Mouse (Mus musculus) ES-CJ7 (cell line): ENCODE measurements at regions not wholly inside any gene's neighbourhood (a gene's known extent, or its start where the extent isn't known, plus 50 kb on each side); places are given as distances from the start of the nearest gene placed in this dataset.

ENCODE experiments used
- DNase-seq: peaks from one replicate; pipeline ENCODE4 v3.0.0; 2011; ENCODE audit warnings: low read depth, low spot score

- no peak for DNase-seq
Measured at GRCm38 (mm10) chr15:61599734-61600133, 676.9 kb upstream of the A1bg start.

GRCm38 (mm10) chr15:61596318-61596717, 673.5 kb upstream of the A1bg start:
- no peak for DNase-seq

DNA sequence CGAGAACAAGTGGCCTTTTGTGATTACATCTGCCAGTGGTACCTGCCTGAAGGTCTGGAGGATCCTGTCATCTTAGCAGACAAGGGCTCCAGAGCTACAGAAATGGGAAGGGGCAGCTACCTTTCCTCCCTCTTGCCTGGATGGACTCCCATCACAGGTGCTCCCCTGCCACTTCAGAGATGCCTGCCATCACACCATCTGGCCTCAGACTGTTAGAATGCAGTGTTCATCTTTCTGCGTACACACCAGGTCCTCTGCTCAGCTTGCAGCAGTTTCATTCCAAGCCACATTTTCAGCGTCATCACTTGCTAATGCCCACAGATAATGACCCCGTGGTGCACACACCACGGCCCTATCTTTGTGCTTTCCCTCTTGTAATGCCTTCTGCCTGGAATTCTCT, 666.1 kb upstream of the A1bg start:
- DNase-seq = no peak

GRCm38 (mm10) chr15:61582335-61582734, 659.5 kb upstream of the A1bg start:
- peak; percentile 2 for DNase-seq

DNA sequence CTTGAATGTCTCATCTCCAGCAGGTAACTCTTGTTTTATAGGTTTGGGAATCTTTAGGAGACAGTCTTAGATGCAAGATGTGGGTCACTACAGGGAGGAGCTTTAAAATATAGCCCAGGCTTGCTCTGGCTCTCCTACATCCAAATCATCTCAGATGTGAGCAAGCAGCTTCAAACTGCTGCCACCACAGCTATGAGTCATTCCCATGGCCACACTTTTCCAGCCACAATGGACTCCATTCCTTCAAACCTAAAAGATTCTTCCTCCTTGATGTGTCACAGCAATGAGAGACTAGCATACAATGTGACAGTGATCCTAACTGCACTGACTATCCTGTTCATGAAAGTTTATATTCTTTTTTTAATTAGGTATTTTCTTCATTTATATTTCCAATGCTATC, 640.5 kb upstream of the A1bg start:
- no peak for DNase-seq

GRCm38 (mm10) chr15:61562252-61562651, 639.4 kb upstream of the A1bg start:
- no peak for DNase-seq

DNA sequence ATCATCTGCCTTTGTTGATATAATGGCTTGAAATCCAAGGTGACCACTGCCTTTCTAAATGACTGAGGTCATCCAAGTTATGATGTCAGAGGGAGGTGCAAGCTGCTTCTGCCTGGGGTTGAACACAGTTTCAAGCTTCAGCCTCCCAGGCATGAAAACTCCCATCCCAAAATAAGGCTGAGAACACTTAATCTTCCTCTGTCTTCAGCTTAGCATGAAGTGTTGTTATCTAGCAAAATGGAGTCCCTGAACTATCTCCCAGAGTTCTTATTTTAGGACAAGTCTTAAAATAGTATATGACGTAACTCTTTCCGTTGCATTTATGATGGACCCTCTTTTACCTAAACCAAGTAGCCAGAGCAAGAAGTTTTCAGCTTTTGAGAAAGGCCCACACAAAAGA, 631.1 kb upstream of the A1bg start:
- DNase-seq = no peak

DNA sequence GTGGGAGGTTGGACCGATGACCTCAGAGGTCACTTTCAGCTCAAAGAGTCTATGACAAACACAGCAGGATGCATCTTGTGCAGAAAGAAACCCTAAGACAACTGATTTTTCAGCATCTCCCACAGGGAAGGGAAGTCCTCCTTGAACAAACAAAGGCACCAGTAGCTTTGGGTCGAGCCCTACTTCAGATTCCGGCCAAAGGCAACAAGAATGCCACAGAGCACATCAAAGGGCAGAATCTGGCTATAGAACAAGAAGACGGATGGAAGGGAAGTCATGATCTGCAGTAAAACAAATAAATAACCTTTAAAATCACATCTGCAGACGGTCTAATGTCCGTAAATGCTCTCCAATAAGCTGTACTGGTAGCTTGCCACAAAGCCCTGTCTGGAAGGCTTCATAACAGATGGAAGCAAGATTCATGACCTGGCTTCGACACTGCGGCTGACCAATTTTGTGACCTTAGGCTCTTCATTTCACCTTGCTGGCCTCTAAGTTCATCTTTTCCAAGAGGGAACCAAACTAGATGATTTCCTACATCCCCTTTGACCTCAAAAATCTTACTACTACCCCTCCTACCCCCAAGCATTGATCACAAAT, 630.4 kb upstream of the A1bg start:
- DNase-seq = no peak

DNA sequence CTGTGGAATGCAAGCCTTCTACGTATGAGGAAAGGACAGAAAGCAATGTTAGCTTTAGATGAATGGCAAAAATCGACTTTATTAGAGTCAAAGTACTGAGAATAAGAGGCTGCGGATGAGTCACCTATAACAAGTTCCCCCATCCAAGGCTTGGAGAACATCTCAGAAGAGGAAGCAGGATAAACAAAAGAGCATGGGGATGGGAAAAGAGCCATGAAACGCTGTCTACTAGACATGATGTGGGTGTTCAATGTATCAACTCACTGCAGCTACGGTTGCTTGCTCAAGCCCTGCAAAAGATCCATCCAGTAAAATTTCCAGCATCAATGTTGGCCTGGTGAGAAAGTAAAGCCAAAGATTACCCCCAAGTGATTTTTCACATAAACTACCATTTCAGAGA, 628.4 kb upstream of the A1bg start:
- no peak for DNase-seq

DNA sequence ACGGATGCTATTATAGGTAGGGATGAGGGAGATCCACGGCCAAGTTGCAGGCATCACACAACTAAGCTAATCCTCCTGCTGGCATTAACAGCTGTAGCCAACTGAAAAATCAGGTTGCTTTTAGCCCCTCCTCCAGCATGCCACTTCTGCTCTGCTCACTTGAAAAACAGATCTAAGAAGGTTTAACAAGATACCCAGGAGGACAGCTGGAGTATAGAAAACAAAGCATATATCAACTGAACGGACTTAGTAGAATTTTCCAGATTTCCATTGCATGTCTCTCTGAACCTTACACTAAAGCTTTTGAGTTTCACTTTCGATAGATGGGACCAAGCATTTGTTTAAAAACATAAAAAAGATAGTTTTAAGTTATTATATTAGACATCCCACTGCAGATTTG, 625.6 kb upstream of the A1bg start:
- DNase-seq = no peak

DNA sequence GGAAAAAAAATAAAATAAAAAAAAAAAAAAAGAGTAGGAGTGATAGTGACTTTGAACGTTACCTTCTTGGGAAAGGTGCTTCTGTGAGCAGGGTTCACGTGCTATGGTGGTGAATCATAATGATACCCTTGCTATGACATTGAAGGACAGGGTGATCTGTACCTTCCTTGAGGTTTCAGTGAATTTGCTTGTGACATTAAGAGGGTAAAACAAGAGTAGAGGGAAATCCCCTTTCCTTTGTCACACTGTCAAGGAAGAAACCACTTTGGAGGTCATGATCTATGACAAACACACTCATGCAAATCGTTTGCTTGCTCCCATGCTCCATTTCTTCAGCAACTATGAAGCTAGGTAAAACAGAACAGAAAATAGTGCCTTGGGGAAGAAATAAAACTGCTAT, 623.8 kb upstream of the A1bg start:
- DNase-seq = no peak

DNA sequence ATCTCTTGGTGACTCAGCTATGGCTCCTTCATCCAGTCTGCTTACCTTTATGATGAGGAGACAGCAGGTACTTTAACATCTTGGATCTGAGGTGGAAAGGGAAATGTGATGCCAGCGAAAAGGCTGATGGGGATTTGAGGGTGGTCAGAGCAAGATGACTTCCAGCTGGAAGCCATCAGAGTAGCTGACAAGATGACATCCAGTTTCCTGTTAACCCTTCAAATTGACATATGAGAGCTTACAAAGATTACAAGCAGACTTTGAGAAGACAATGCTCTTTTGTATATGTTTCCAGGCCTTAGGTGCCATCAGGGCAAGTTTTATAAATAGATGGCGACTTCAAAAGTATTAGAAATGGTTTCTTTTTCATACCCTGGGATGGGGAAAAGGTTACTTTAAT, 621.3 kb upstream of the A1bg start:
- no peak for DNase-seq

GRCm38 (mm10) chr15:61541643-61542042, 618.8 kb upstream of the A1bg start:
- no peak for DNase-seq

DNA sequence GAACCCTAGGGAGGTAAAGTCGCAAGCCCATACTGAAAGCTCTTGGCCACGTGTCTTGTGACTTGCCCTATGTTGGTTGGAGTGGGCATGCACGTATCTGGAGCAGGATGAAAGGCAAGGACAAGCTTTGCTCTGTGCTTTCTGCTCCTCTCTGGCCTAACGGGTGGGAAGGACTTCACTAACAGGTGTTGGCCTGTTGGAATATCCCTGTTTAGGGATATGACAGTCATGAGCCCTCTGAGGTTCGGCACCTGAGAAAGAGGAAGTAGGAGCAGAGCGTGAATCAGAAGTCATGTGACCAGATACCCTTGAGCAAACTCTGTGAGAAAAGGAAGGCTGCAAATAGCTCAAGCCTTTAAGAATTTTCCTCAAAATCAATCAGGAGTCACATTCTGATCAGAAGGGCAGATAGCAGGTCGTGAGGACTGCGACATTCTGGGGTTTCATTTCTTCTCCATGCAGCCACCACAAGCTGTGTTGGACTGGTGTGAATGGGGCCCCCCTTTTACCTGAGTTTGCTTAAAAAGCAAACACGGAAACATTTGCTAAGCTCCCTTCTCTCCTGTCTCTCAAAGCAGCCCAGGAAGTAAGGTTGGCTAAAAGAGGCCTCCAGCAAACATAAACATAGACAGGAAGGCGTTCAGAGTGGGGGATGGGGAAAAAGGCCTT, 618.1 kb upstream of the A1bg start:
- no peak for DNase-seq

DNA sequence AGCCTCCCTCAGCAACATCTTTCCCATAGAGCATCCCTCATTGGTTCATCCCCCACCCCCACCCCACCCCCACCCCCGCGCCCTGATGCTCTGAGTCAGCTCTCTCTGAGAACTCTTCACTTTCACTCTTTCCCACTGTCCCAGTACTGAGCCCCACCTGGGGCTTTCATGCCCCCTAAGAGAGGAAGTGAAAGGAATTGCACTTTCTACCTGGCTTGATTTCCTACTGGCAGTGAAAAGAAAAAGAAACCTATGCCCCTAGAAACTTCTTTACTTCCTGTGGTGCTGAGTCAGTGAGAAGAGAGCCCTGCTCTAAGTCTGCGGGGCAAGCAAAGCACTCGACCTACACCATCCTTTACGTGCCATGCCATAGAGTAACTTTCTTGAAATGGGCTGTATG, 616.1 kb upstream of the A1bg start:
- no peak for DNase-seq

DNA sequence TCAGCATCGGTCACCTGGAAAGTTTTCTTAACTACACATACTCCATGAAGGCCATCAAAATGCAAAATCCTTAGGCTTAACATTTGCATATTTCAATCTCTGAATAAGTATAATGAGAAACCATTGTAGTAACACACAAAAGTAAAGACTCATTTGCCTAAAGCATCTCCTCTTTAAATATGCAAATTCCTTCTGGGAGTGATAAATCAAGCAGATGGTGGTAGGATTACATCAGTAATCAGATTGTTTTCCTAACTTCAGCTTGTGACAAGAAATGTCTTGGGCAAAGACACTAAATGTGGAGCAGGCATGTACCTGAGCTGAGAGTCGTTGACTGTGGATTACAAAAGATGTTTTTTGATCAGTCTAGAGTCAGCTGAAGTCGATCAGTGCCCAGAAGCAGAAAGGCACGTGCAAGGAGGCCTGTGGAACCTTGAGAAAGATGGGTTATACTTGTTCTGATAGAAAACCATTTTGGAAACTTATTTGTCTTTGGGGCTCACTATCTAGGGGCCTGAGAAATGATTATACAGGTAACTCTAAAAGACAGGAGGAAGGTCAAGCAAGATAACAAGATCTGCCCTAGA, 615.5 kb upstream of the A1bg start:
- DNase-seq = no peak

- DNase-seq = no peak
Measured at GRCm38 (mm10) chr15:61536332-61536716, 613.5 kb upstream of the A1bg start.

- DNase-seq = no peak
Measured at GRCm38 (mm10) chr15:61535644-61536331, 613.0 kb upstream of the A1bg start.

DNA sequence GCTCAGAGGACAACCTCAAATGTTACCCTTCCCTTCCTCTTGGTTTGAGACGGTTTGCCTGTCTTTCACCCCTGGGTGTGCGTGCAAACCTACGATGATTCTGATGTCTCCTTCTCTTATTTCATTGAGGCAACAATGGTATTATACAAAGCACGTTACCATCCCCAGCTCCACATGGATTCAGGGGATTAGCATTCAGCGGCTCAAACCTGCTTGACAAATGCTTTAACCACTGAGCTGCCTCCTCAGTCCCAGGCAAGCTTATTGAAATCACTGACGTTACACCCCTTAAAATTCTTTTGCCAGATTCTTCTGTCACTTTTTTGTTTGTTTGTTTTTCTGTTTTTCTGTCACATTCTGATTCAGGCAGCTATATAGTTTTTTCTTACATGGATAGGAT, 612.4 kb upstream of the A1bg start:
- DNase-seq = no peak

DNA sequence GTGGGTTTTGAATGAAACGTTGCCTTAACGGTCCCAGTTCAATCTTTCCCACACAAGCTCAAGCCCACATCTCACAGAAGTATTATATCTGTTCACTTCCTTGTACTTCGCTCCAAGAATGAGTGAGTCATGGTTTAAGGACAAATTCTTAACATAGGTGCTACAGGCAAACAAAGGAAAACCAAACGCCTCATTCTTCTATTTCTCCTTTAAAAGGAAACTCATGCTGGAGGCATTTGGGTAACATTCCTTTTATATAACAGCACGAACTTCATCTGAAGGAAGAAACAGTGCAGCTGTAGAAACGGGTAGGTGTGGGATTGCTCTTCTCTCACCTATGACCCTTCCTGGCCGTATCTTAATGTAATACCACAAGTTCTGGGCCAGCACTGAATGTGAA, 610.0 kb upstream of the A1bg start:
- DNase-seq = no peak

GRCm38 (mm10) chr15:61532040-61532439, 609.2 kb upstream of the A1bg start:
- no peak for DNase-seq

GRCm38 (mm10) chr15:61523036-61523435, 600.2 kb upstream of the A1bg start:
- DNase-seq = no peak

DNA sequence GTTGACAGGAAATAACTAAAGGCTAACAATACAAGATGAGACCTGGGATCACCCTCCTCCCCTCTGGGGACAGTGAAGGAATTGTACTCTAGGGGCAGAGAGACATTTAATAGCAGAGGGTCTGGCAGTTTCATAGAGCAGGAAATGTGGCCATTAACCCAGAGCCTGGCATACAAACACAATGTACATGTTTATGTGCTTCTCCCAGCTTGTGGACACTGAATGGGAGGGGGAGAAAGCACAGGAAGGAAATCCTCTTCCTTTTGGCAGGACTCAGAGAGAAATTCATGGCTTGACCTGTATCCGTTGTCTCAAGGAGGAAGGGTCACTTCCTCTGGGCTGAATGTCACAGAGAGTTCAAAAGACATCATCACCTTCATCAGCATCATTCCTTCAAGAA, 594.5 kb upstream of the A1bg start:
- DNase-seq = no peak
